Mouse (Mus musculus): ENCODE results near the gene Zbtb45.
A peak's percentile ranks its signal among the peaks of the same experiment; 100 is the strongest.

GRCm38 (mm10) chr7:13014275-13014839, 4.5 kb upstream of the Zbtb45 start:
- TF ChIP-seq CTCF (conservative IDR thresholded peaks at IDR 0.05; ENCODE audit: low read length) (no peak), NANOG (IDR thresholded peaks at IDR 0.05; ENCODE audit: borderline replicate concordance, low read length) (peak; percentile 92), POU5F1 (IDR thresholded peaks at IDR 0.05; ENCODE audit: borderline replicate concordance, low read length) (peak; percentile 67)

Data from E14TG2a.4 (cell line).